Mouse (Mus musculus) stomach, postnatal 0 days (tissue): ENCODE data around the gene Siae.

Source experiments
- CTCF ChIP-seq: IDR thresholded peaks from 2 replicates; pipeline ENCODE4 v1.5.1; 2016; ENCODE audit warnings: antibody characterized with exemption, low read depth, mild to moderate bottlenecking, moderate library complexity
- EP300 ChIP-seq: optimal IDR thresholded peaks from 2 replicates; pipeline ENCODE3; 2016; ENCODE audit warnings: antibody characterized with exemption

DNA sequence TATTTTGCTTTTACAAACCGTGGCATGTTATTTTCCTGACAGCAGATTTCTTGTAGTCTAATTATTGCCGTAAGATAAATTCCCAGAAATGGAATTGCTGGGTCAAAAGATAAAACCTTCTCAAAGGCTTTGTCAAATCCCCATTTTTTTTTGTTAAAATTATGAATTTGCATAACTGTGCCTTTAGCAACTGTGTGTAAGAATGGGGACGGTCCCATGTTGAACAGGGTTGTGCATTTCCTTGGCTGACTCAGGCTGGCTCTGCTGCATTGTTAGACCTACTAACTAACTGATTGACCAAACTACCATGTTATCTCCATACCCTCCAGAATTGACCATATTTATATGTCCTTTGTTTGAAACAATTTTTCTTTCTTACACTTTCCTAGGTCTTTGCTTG lies 78.8 kb downstream of the Siae start:
- TF ChIP-seq CTCF = no peak
- no peak for TF ChIP-seq EP300
